Mouse (Mus musculus) ES-Bruce4 (cell line): Measurements from ENCODE around the gene Gm20807.
"Not testable (repeated sequence)": the region's sequence is repeated elsewhere in the genome, so short reads cannot be mapped to it uniquely, and the experiment has no call there.

ENCODE experiments used
- CTCF ChIP-seq: IDR thresholded peaks from one replicate; pipeline ENCODE4 v1.8.1; 2011; ENCODE audit warnings: low read depth, low read length
- EP300 ChIP-seq: IDR thresholded peaks from 2 replicates; pipeline ENCODE4 v1.6.1; 2011; ENCODE audit warnings: low read depth, low read length; ENCODE audit not compliant: insufficient read depth
- POLR2A ChIP-seq: IDR thresholded peaks from one replicate; pipeline ENCODE4 v1.8.1; 2011; ENCODE audit warnings: low read length; ENCODE audit not compliant: insufficient read depth

DNA sequence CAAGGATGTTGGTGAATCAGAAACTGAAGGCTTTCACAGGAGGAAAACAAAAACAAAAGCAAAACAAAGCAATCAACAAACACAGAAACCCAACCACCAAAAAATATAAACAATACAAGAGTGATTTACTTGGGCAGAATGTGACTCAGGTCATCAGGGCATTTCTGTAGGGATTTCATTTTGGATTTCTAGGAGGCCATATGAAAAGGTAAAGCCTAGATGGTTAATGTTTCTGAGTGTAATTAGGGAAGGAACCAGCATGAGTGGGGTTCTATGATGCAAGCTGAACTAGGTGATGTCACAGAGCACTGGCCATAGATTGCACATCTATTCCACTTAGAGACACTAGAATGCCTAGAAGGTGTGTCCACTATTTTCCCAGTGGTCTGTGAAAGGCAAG, at the start of gene Gm20807:
- not testable (repeated sequence) for TF ChIP-seq CTCF, POLR2A, EP300
